Mouse (Mus musculus) liver, adult 2 months (tissue): ENCODE results near the gene Ahdc1. TPM values are rescaled to one million over a fixed set of nuclear protein-coding genes. Genes with fewer than 3 reads are reported as not detected.

Source experiments
- DNase-seq: peaks from one replicate; pipeline ENCODE4 v3.0.0-alpha.2; 2011; ENCODE audit warnings: low read depth, low spot score; ENCODE audit errors: extremely low read depth
- H3K27ac ChIP-seq: fragments of 200-500 bp; replicated peaks from 2 replicates; pipeline ENCODE4 v1.5.1; 2012; ENCODE audit warnings: low read depth, mild to moderate bottlenecking, control low read depth, inconsistent platforms, low read length; ENCODE audit not compliant: insufficient read depth
- H3K27me3 ChIP-seq: fragments of 200-500 bp; 2 replicates; pipeline ENCODE4 v1.6.1; 2012; ENCODE audit warnings: mild to moderate bottlenecking, moderate library complexity, low read length, inconsistent platforms; ENCODE audit not compliant: control insufficient read depth, insufficient read depth
- H3K36me3 ChIP-seq: fragments of 200-500 bp; 2 replicates; pipeline ENCODE4 v1.6.1; 2012; ENCODE audit warnings: low read length, inconsistent platforms; ENCODE audit not compliant: control insufficient read depth, insufficient read depth
- H3K4me1 ChIP-seq: fragments of 200-500 bp; 2 replicates; pipeline ENCODE4 v1.6.1; 2011; ENCODE audit warnings: low read length; ENCODE audit not compliant: control insufficient read depth, insufficient read depth
- H3K4me3 ChIP-seq: fragments of 200-500 bp; 2 replicates; pipeline ENCODE4 v1.5.1; 2011; ENCODE audit warnings: low read depth, mild to moderate bottlenecking, control low read depth, low read length, moderate library complexity; ENCODE audit not compliant: insufficient read depth
- H3K79me2 ChIP-seq: fragments of 200-500 bp; 2 replicates; pipeline ENCODE4 v1.6.1; 2012; ENCODE audit warnings: inconsistent platforms, mild to moderate bottlenecking, low read length, moderate library complexity; ENCODE audit not compliant: control insufficient read depth, insufficient read depth
- H3K9ac ChIP-seq: fragments of 200-500 bp; 2 replicates; pipeline ENCODE4 v1.6.1; 2012; ENCODE audit warnings: low read depth, mild to moderate bottlenecking, control low read depth, inconsistent platforms, low read length
- CTCF ChIP-seq: fragments of 200-500 bp; IDR thresholded peaks from 2 replicates; pipeline ENCODE4 v1.5.1; 2011; ENCODE audit warnings: low read depth, low read length, control low read depth
- POLR2A ChIP-seq: fragments of 200-500 bp; IDR thresholded peaks from 2 replicates; pipeline ENCODE4 v1.6.1; 2011; ENCODE audit warnings: low read length, control low read depth; ENCODE audit not compliant: insufficient read depth; ENCODE audit errors: extremely low read depth
- WGBS: fragments of 180-500 bp; shearing (Covaris S2); methylation state at CpG from one replicate; pipeline ENCODE4 v1.1.7; 2018; 5-methylcytosine and 5-hydroxymethylcytosine counted together
- polyA plus RNA-seq: library from polyadenylated mRNA; depleted of rRNA; stranded (reverse); fragments of >200 nt; gene quantifications from 2 replicates; pipeline ENCODE4 v1.2.3, GENCODE M21; 2012
- total RNA-seq: library from RNA; depleted of rRNA; stranded (reverse); fragments of >200 nt; gene quantifications from 2 replicates; pipeline ENCODE4 v1.2.3, GENCODE M21; 2014

Gene Ahdc1
- total and polyA plus RNA-seq, 2 experiments: 2.4 to 8.7 TPM

- no peaks in the 10 kb centered on the region for H3K36me3 ChIP-seq
- peaks cover 70% of the 10 kb centered on the region for H3K79me2 ChIP-seq
- no peaks in the 10 kb centered on the region for H3K27me3 ChIP-seq
- peaks cover 6% of the 10 kb centered on the region for H3K4me1 ChIP-seq
- no peak for TF ChIP-seq CTCF
- no peak for TF ChIP-seq POLR2A
- H3K4me3 ChIP-seq: no peak overlapping the region
- H3K9ac ChIP-seq: no peak overlapping the region
- no peak overlapping the region for H3K27ac ChIP-seq
- 86% methylated on average over 6 of the region's 6 CpGs for WGBS
- DNase-seq: no peak
Observed at GRCm38 (mm10) chr4:133017597-133018262, 6.7 kb downstream of the Ahdc1 start.

GRCm38 (mm10) chr4:133018263-133018798 is 7.3 kb downstream of the Ahdc1 start:
- Histone ChIP-seq H3K4me1 (peaks cover 5% of the 10 kb centered on the region), H3K4me3 (no peak overlapping the region), H3K79me2 (peaks cover 74% of the 10 kb centered on the region), H3K27ac (no peak overlapping the region), H3K9ac (no peak overlapping the region), H3K36me3 (no peaks in the 10 kb centered on the region), H3K27me3 (no peaks in the 10 kb centered on the region)
- TF ChIP-seq CTCF: no peak
- TF ChIP-seq POLR2A: no peak
- DNase-seq: no peak
- WGBS: 79% methylated on average over 3 of the region's 3 CpGs

GRCm38 (mm10) chr4:133020721-133021120 is 9.7 kb downstream of the Ahdc1 start:
- no peak overlapping the region for H3K4me3 ChIP-seq
- no peak for DNase-seq
- H3K4me1 ChIP-seq: peaks cover 2% of the 10 kb centered on the region; the same call in 1 of the 2 replicates
- no peaks in the 10 kb centered on the region for H3K36me3 ChIP-seq
- no peak overlapping the region for H3K9ac ChIP-seq
- peaks cover 71% of the 10 kb centered on the region for H3K79me2 ChIP-seq
- no peaks in the 10 kb centered on the region for H3K27me3 ChIP-seq
- TF ChIP-seq POLR2A: no peak
- no peak for TF ChIP-seq CTCF
- WGBS: 84% methylated on average over 5 of the region's 6 CpGs
- no peak overlapping the region for H3K27ac ChIP-seq

GRCm38 (mm10) chr4:133021181-133021671 is 10.2 kb downstream of the Ahdc1 start:
- H3K9ac ChIP-seq: no peak overlapping the region
- TF ChIP-seq POLR2A (no peak), CTCF (no peak)
- no peak for DNase-seq
- H3K27me3 ChIP-seq: no peaks in the 10 kb centered on the region
- 87% methylated on average over 9 of the region's 9 CpGs for WGBS
- no peak overlapping the region for H3K27ac ChIP-seq
- peaks cover 71% of the 10 kb centered on the region for H3K79me2 ChIP-seq
- H3K4me1 ChIP-seq: peaks cover 2% of the 10 kb centered on the region; the same call in 1 of the 2 replicates
- H3K36me3 ChIP-seq: no peaks in the 10 kb centered on the region
- no peak overlapping the region for H3K4me3 ChIP-seq

GRCm38 (mm10) chr4:133022217-133022616 is 11.2 kb downstream of the Ahdc1 start:
- Histone ChIP-seq H3K27ac (no peak overlapping the region), H3K36me3 (no peaks in the 10 kb centered on the region), H3K4me1 (no peaks in the 10 kb centered on the region), H3K9ac (no peak overlapping the region), H3K27me3 (no peaks in the 10 kb centered on the region), H3K4me3 (no peak overlapping the region), H3K79me2 (peaks cover 68% of the 10 kb centered on the region)
- DNase-seq: no peak
- TF ChIP-seq CTCF: no peak
- no peak for TF ChIP-seq POLR2A
- 90% methylated on average over 14 of the region's 14 CpGs for WGBS

- H3K4me3 ChIP-seq: no peak overlapping the region
- no peak for DNase-seq
- WGBS: 84% methylated on average over 14 of the region's 14 CpGs
- no peaks in the 10 kb centered on the region for H3K36me3 ChIP-seq
- H3K9ac ChIP-seq: no peak overlapping the region
- H3K27me3 ChIP-seq: no peaks in the 10 kb centered on the region
- no peak overlapping the region for H3K27ac ChIP-seq
- no peaks in the 10 kb centered on the region; the same call in 1 of the 2 replicates for H3K4me1 ChIP-seq
- TF ChIP-seq CTCF (no peak), POLR2A (no peak)
- H3K79me2 ChIP-seq: peaks cover 63% of the 10 kb centered on the region
Observed at GRCm38 (mm10) chr4:133022954-133023635, 12.0 kb downstream of the Ahdc1 start.
